Mouse (Mus musculus) stomach, postnatal 0 days (tissue): ENCODE measurements around the gene Vmn1r63. TPM values are rescaled to one million over a fixed set of nuclear protein-coding genes. Genes with fewer than 3 reads are reported as not detected.
"Not testable (repeated sequence)": the region's sequence is repeated elsewhere in the genome, so short reads cannot be mapped to it uniquely, and the experiment has no call there.

Experiments
- ATAC-seq: fragments of 200-750 bp; cut with Nextera tagmentation; 2 replicates; pipeline ENCODE4 v1.8.0; 2017; ENCODE audit not compliant: low FRiP score, low TSS enrichment
- DNase-seq: peaks from one replicate; pipeline ENCODE4 v3.0.0-alpha.2; 2016; ENCODE audit warnings: low spot score
- H3K27ac ChIP-seq: fragments of 300-500 bp; sonication (generic); replicated peaks from 2 replicates; pipeline ENCODE4 v1.5.1; 2014; ENCODE audit warnings: mild to moderate bottlenecking, control low read depth
- H3K27me3 ChIP-seq: fragments of 300-500 bp; sonication (generic); 2 replicates; pipeline ENCODE4 v1.6.1; 2014; ENCODE audit warnings: low read length; ENCODE audit not compliant: control insufficient read depth, insufficient read depth
- H3K36me3 ChIP-seq: fragments of 300-500 bp; sonication (generic); 2 replicates; pipeline ENCODE4 v1.6.1; 2014; ENCODE audit warnings: low read length, mixed read lengths; ENCODE audit not compliant: control insufficient read depth, insufficient read depth
- H3K4me1 ChIP-seq: fragments of 300-500 bp; sonication (generic); replicated peaks from 2 replicates; pipeline ENCODE4 v1.6.1; 2014; ENCODE audit warnings: antibody characterized with exemption; ENCODE audit not compliant: control insufficient read depth, insufficient read depth
- H3K4me2 ChIP-seq: fragments of 300-500 bp; sonication (generic); replicated peaks from 2 replicates; pipeline ENCODE4 v1.6.1; 2014; ENCODE audit warnings: low read depth, mild to moderate bottlenecking, control low read depth, moderate library complexity
- H3K4me3 ChIP-seq: fragments of 300-500 bp; sonication (generic); 2 replicates; pipeline ENCODE4 v1.5.1; 2014; ENCODE audit warnings: low read depth, low read length, control low read depth
- H3K9ac ChIP-seq: fragments of 300-500 bp; sonication (generic); 2 replicates; pipeline ENCODE4 v1.6.1; 2014; ENCODE audit warnings: mild to moderate bottlenecking, low read length, control low read depth, mixed read lengths
- H3K9me3 ChIP-seq: fragments of 300-500 bp; sonication (generic); 2 replicates; pipeline ENCODE4 v1.6.1; 2016; ENCODE audit warnings: low read length; ENCODE audit not compliant: control insufficient read depth
- WGBS: fragments of 180-500 bp; shearing (Covaris S2); extraction: QIAGEN DNeasy Blood & Tissue Kit; methylation state at CpG from one replicate; pipeline ENCODE4 v1.1.7; 2014; 5-methylcytosine and 5-hydroxymethylcytosine counted together
- polyA plus RNA-seq: library from polyadenylated mRNA; unstranded; fragments of >200 nt; fragmentation: Nextera tagmentation; extraction: Ambion mirVana; gene quantifications from 2 replicates; pipeline ENCODE4 v1.2.1, GENCODE M21; 2015

Vmn1r63 gene
- polyA plus RNA-seq, result not detected in 2 replicates

DNA sequence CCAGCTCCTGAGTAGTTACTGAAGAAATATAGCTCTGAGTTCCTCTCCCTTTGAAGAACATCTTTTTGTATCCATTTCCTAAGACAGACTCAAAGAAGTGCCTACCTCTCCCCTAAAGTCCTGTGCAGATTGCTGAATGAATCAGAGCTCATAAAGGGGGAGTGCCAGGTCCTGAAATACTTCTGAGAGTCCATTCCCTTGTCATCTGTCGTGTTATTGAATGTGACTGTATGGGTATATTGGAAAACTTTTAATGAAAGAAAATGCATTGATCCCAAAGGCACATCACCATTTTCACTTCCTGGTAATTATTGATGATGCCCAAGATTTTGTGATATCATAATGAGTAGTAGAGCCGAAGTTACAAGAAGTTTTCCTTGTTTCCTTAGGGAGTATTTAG lies at the start of gene Vmn1r63:
Vmn1r63 (minus strand) TSS at position 101 of the 400 bp plus-strand sequence.
- H3K27me3 ChIP-seq, DNase-seq, ATAC-seq, H3K4me2 ChIP-seq, H3K27ac ChIP-seq, H3K4me1 ChIP-seq, H3K36me3 ChIP-seq, H3K9ac ChIP-seq, H3K9me3 ChIP-seq, H3K4me3 ChIP-seq: not testable (repeated sequence)
- no CpG with 5 or more reads among the region's 2 CpGs for WGBS

Other genes starting within 250 kb of the Vmn1r63 start
- gene Vmn1r61, start 192.2 kb downstream of the Vmn1r63 start, polyA plus RNA-seq, result not detected in 2 replicates
- not detected in 2 replicates for gene Vmn1r62, start 131.8 kb downstream of the Vmn1r63 start, polyA plus RNA-seq
- not detected in 2 replicates for gene Vmn1r64, start 79.1 kb upstream of the Vmn1r63 start, polyA plus RNA-seq
- gene Vmn1r65, start 205.6 kb upstream of the Vmn1r63 start, polyA plus RNA-seq, result not detected in 2 replicates
- gene Nlrp4c, start 239.7 kb upstream of the Vmn1r63 start, polyA plus RNA-seq, result 0.02 TPM in 1 of 2 replicates, not detected in the other